Mouse (Mus musculus) midbrain, embryonic 16.5 days (tissue): ENCODE measurements around the gene Gstp1. TPM values are rescaled to one million over a fixed set of nuclear protein-coding genes. Genes with fewer than 3 reads are reported as not detected.
A peak's percentile ranks its signal among the peaks of the same experiment; 100 is the strongest.

Experiments used
- ATAC-seq: fragments of 200-750 bp; cut with Nextera tagmentation; 2 replicates; pipeline ENCODE4 v1.8.0; 2017; ENCODE audit warnings: moderate TSS enrichment
- H3K27ac ChIP-seq: fragments of 300-500 bp; sonication (generic); 2 replicates; pipeline ENCODE4 v1.5.1; 2014; ENCODE audit warnings: mild to moderate bottlenecking, low read length, mixed read lengths
- H3K27me3 ChIP-seq: fragments of 300-500 bp; sonication (generic); 2 replicates; pipeline ENCODE4 v1.6.1; 2014; ENCODE audit warnings: low read depth, low read length, mixed read lengths; ENCODE audit not compliant: control insufficient read depth, insufficient read depth
- H3K36me3 ChIP-seq: fragments of 300-500 bp; sonication (generic); 2 replicates; pipeline ENCODE4 v1.6.1; 2014; ENCODE audit warnings: mild to moderate bottlenecking, low read length, moderate library complexity, mixed read lengths; ENCODE audit not compliant: control insufficient read depth, insufficient read depth
- H3K4me1 ChIP-seq: fragments of 300-500 bp; sonication (generic); 2 replicates; pipeline ENCODE4 v1.6.1; 2014; ENCODE audit warnings: mild to moderate bottlenecking, low read length, mixed read lengths; ENCODE audit not compliant: control insufficient read depth, insufficient read depth
- H3K4me2 ChIP-seq: fragments of 300-500 bp; sonication (generic); 2 replicates; pipeline ENCODE4 v1.6.1; 2014; ENCODE audit warnings: mild to moderate bottlenecking, low read length, mixed read lengths
- H3K4me3 ChIP-seq: fragments of 300-500 bp; sonication (generic); 2 replicates; pipeline ENCODE4 v1.5.1; 2014; ENCODE audit warnings: low read depth, mild to moderate bottlenecking, low read length, moderate library complexity, mixed read lengths
- H3K9ac ChIP-seq: fragments of 300-500 bp; sonication (generic); 2 replicates; pipeline ENCODE4 v1.6.1; 2014; ENCODE audit warnings: low read depth, low read length, mixed read lengths
- H3K9me3 ChIP-seq: fragments of 300-500 bp; sonication (generic); replicated peaks from 2 replicates; pipeline ENCODE4 v1.6.1; 2014; ENCODE audit warnings: mild to moderate bottlenecking, low read length, mixed read lengths; ENCODE audit not compliant: control insufficient read depth, poor library complexity, severe bottlenecking
- WGBS: fragments of 180-500 bp; shearing (Covaris S2); extraction: QIAGEN DNeasy Blood & Tissue Kit; methylation state at CpG from one replicate; pipeline ENCODE4 v1.1.7; 2014; 5-methylcytosine and 5-hydroxymethylcytosine counted together
- polyA plus RNA-seq: library from polyadenylated mRNA; unstranded; fragments of >200 nt; fragmentation: Nextera tagmentation; extraction: Ambion mirVana; gene quantifications from 2 replicates; pipeline ENCODE4 v1.2.1, GENCODE M21; 2015

Gene Gstp1
- polyA plus RNA-seq, 1 experiment from 2014 or later = 577 TPM

GRCm38 (mm10) chr19:4036327-4037045 is 1.3 kb downstream of the Gstp1 start:
- no peaks in the 10 kb centered on the region for H3K27me3 ChIP-seq
- peak overlapping the region; percentile 37 for H3K4me2 ChIP-seq
- no peak overlapping the region for H3K9ac ChIP-seq
- ATAC-seq = no peak
- H3K36me3 ChIP-seq = no peaks in the 10 kb centered on the region
- H3K27ac ChIP-seq = no peak overlapping the region
- 75% methylated on average over 12 of the region's 12 CpGs for WGBS
- H3K4me3 ChIP-seq = no peak overlapping the region
- no peaks in the 10 kb centered on the region for H3K9me3 ChIP-seq
- H3K4me1 ChIP-seq = peaks cover 14% of the 10 kb centered on the region

GRCm38 (mm10) chr19:4033742-4034141 is 4.0 kb downstream of the Gstp1 start:
- H3K27me3 ChIP-seq = no peaks in the 10 kb centered on the region
- H3K27ac ChIP-seq = no peak overlapping the region
- no peaks in the 10 kb centered on the region for H3K36me3 ChIP-seq
- H3K4me1 ChIP-seq = peaks cover 14% of the 10 kb centered on the region
- H3K9ac ChIP-seq = no peak overlapping the region
- H3K4me2 ChIP-seq = no peak overlapping the region
- no peak for ATAC-seq
- WGBS = 47% methylated on average over 5 of the region's 5 CpGs
- no peaks in the 10 kb centered on the region for H3K9me3 ChIP-seq
- H3K4me3 ChIP-seq = no peak overlapping the region

DNA sequence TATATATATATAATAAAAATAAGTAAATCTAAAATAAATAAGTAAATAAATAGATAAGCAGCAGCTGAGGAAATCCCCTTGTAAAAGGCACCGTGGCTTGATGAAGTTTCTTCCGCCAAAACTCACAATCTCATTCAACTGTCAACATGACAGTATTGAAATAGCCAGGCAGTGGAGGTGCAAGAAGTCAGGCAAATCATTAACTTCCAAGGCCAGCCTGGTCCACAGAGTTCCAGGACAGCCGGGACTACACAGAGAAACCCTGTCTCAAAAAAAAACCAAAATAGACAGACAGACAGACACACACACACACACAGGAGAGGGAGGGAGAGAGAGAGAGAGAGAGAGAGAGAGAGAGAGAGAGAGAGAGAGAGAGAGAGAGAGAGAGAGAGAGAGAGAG is 4.5 kb downstream of the Gstp1 start:
- no peaks in the 10 kb centered on the region for H3K27me3 ChIP-seq
- WGBS = 89% methylated on average over 3 of the region's 3 CpGs
- ATAC-seq = no peak

DNA sequence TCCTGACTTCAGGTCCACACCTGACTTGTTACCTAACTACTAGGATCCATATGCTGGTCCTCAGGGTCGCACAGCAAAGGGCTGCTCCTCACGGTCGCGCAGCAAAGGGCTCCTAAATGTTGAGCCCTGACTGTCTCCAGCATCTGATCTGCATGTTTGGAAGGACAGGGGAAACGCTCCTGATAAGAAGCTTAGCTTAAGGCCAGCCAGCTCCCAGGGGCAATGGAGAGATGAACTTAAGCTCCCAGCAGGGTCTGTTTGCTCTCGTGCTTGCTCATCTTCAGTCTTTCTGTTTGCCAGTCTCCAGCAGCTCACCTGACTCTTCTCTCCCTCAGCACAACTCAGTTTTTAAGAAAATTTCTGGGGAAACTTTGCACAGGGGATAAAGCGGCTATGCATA is 5.1 kb downstream of the Gstp1 start:
- Histone ChIP-seq H3K9me3 (no peaks in the 10 kb centered on the region), H3K27me3 (no peaks in the 10 kb centered on the region), H3K27ac (no peak overlapping the region), H3K4me3 (no peak overlapping the region), H3K4me2 (no peak overlapping the region), H3K36me3 (no peaks in the 10 kb centered on the region), H3K9ac (no peak overlapping the region), H3K4me1 (peaks cover 7% of the 10 kb centered on the region; the same call in 1 of the 2 replicates)
- whole genome bisulfite sequencing = 52% methylated on average over 7 of the region's 7 CpGs
- no peak for ATAC-seq

More for the DNA sequence above, 4.5 kb downstream of the Gstp1 start:
- no peaks in the 10 kb centered on the region for H3K36me3 ChIP-seq
- no peak overlapping the region for H3K4me3 ChIP-seq
- H3K27ac ChIP-seq = no peak overlapping the region
- no peak overlapping the region for H3K9ac ChIP-seq
- no peaks in the 10 kb centered on the region for H3K9me3 ChIP-seq
- peaks cover 11% of the 10 kb centered on the region for H3K4me1 ChIP-seq
- no peak overlapping the region for H3K4me2 ChIP-seq

DNA sequence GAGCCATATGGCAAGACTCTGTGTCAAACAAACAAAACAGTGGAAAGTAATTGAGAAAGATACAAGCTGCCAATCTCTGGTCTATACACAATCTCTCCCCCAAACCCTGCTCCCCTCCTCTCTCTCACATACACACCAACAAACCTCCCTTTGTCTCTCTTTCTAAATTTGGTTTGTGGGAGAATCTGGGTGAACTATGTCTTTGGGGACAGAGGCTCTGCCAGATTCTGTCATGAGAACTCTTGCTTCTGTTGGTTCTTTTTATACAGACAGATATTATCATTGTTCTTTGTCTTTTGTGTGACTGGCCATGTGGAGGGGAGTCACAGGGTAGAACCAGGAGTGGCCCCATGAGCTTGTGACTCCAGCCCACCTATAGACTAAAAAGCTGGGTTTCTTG is 10.2 kb downstream of the Gstp1 start:
- H3K27me3 ChIP-seq = no peaks in the 10 kb centered on the region
- H3K4me3 ChIP-seq = no peak overlapping the region
- H3K36me3 ChIP-seq = no peaks in the 10 kb centered on the region
- H3K27ac ChIP-seq = no peak overlapping the region
- no peaks in the 10 kb centered on the region for H3K4me1 ChIP-seq
- H3K9me3 ChIP-seq = no peaks in the 10 kb centered on the region
- no peak overlapping the region for H3K9ac ChIP-seq
- H3K4me2 ChIP-seq = no peak overlapping the region
- ATAC-seq = no peak

- H3K36me3 ChIP-seq = no peaks in the 10 kb centered on the region
- no peaks in the 10 kb centered on the region for H3K9me3 ChIP-seq
- WGBS = 87% methylated on average over 7 of the region's 7 CpGs
- no peak overlapping the region for H3K4me3 ChIP-seq
- H3K4me2 ChIP-seq = no peak overlapping the region
- no peaks in the 10 kb centered on the region for H3K4me1 ChIP-seq
- H3K9ac ChIP-seq = no peak overlapping the region
- no peaks in the 10 kb centered on the region for H3K27me3 ChIP-seq
- ATAC-seq = no peak
- H3K27ac ChIP-seq = no peak overlapping the region
These were observed 14.6 kb downstream of the Gstp1 start for GRCm38 (mm10) chr19:4023185-4023584.

GRCm38 (mm10) chr19:4018743-4019583 is 18.8 kb downstream of the Gstp1 start:
- no peak overlapping the region for H3K9ac ChIP-seq
- H3K4me3 ChIP-seq = no peak overlapping the region
- H3K36me3 ChIP-seq = no peaks in the 10 kb centered on the region
- no peak overlapping the region for H3K4me2 ChIP-seq
- no peak overlapping the region for H3K27ac ChIP-seq
- ATAC-seq = peak; percentile 80
- H3K27me3 ChIP-seq = no peaks in the 10 kb centered on the region
- no peaks in the 10 kb centered on the region for H3K4me1 ChIP-seq
- no peaks in the 10 kb centered on the region for H3K9me3 ChIP-seq
- 27% methylated on average over 18 of the region's 18 CpGs for WGBS

DNA sequence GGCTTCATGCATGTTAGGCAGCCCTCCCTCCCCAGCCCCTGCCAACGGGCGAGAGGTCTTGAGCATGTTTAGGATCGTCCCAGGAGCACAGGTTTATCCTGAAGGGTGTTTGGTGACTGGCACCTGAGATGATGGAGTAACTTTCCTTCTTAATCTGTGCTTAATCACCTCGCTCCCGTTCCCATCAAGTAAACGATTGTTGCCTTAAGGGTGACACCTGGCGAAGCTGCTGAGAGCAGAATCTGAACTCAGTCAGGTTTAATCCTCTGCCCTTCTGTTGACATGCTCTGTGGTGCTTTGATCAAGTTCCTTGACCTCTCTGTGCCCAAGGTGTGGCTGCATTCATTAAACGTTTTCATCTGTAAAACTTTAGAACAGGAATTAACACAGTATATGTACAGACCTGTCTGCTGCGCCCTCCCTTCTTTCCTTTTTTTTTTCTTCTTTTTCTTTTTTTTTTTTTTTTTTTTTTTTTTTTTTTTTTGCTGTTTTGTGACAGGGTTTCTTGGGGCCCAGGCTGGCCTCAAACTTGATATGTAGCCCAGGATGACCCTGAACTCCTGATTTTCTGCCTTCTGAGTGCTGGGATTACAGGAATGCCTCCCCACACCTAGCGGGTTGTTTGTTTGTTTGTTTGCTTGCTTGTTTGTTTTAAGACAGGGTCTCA is 19.7 kb downstream of the Gstp1 start:
- Histone ChIP-seq H3K27me3 (no peaks in the 10 kb centered on the region), H3K4me1 (peaks cover 2% of the 10 kb centered on the region), H3K36me3 (no peaks in the 10 kb centered on the region), H3K27ac (no peak overlapping the region), H3K9me3 (no peaks in the 10 kb centered on the region), H3K4me3 (no peak overlapping the region), H3K4me2 (no peak overlapping the region), H3K9ac (no peak overlapping the region)
- WGBS = 67% methylated on average over 10 of the region's 10 CpGs
- ATAC-seq = no peak

- peaks cover 15% of the 10 kb centered on the region for H3K4me1 ChIP-seq
- no peaks in the 10 kb centered on the region for H3K27me3 ChIP-seq
- no peaks in the 10 kb centered on the region for H3K36me3 ChIP-seq
- ATAC-seq = no peak
- H3K27ac ChIP-seq = no peak overlapping the region
- no peaks in the 10 kb centered on the region for H3K9me3 ChIP-seq
- no peak overlapping the region for H3K4me3 ChIP-seq
- 56% methylated on average over 5 of the region's 5 CpGs for WGBS
- H3K9ac ChIP-seq = no peak overlapping the region
- H3K4me2 ChIP-seq = no peak overlapping the region
These were observed 22.1 kb downstream of the Gstp1 start for GRCm38 (mm10) chr19:4015635-4016034.
